Mouse (Mus musculus) heart, adult 2 months (tissue): ENCODE measurements around the gene Pax7. TPM values are rescaled to one million over a fixed set of nuclear protein-coding genes. Genes with fewer than 3 reads are reported as not detected.

Experiments used
- DNase-seq, 2 experiments: peaks; one replicate each; pipeline ENCODE4 v3.0.0; 2021
- H3K27ac ChIP-seq: fragments of 200-600 bp; 2 replicates; pipeline ENCODE4 v1.8.1; 2022
- H3K27me3 ChIP-seq: fragments of 200-500 bp; 2 replicates; pipeline ENCODE4 v1.6.1; 2012; ENCODE audit warnings: mild to moderate bottlenecking, low read length, inconsistent platforms, mixed read lengths; ENCODE audit not compliant: control insufficient read depth, insufficient read depth
- H3K36me3 ChIP-seq: fragments of 200-500 bp; 2 replicates; pipeline ENCODE4 v1.6.1; 2012; ENCODE audit warnings: low read length, inconsistent platforms; ENCODE audit not compliant: control insufficient read depth, insufficient read depth
- H3K4me1 ChIP-seq: fragments of 200-500 bp; 2 replicates; pipeline ENCODE4 v1.6.1; 2011; ENCODE audit warnings: low read length; ENCODE audit not compliant: control insufficient read depth, insufficient read depth
- H3K4me3 ChIP-seq: fragments of 200-600 bp; 2 replicates; pipeline ENCODE4 v1.8.1; 2022
- H3K79me2 ChIP-seq: fragments of 200-500 bp; replicated peaks from 2 replicates; pipeline ENCODE4 v1.6.1; 2012; ENCODE audit warnings: mild to moderate bottlenecking, inconsistent platforms, low read length, moderate library complexity, mixed read lengths; ENCODE audit not compliant: control insufficient read depth, insufficient read depth
- H3K9ac ChIP-seq: fragments of 200-500 bp; 2 replicates; pipeline ENCODE4 v1.6.1; 2012; ENCODE audit warnings: low read depth, mild to moderate bottlenecking, control low read depth, inconsistent platforms, low read length, mixed read lengths
- CTCF ChIP-seq: fragments of 200-600 bp; IDR thresholded peaks from 2 replicates; pipeline ENCODE4 v1.8.1; 2022; ENCODE audit warnings: antibody characterized with exemption, mild to moderate bottlenecking, moderate library complexity
- EP300 ChIP-seq: fragments of 200-500 bp; IDR thresholded peaks from 2 replicates; pipeline ENCODE4 v1.6.1; 2011; ENCODE audit warnings: low read depth, low read length, control low read depth; ENCODE audit not compliant: insufficient read depth
- POLR2A ChIP-seq: fragments of 200-500 bp; IDR thresholded peaks from 2 replicates; pipeline ENCODE4 v1.6.1; 2011; ENCODE audit warnings: mild to moderate bottlenecking, low read depth, low read length, control low read depth; ENCODE audit not compliant: insufficient read depth
- WGBS: fragments of 180-500 bp; shearing (Covaris S2); methylation state at CpG from one replicate; pipeline ENCODE4 v1.1.7; 2018; 5-methylcytosine and 5-hydroxymethylcytosine counted together
- intact Hi-C: fragments of 180-260 bp; cut with DNase I; formaldehyde crosslinking; loops from one replicate; pipeline ENCODE4 v1.15.1; 2025
- long read RNA-seq: library from polyadenylated mRNA; stranded (forward); transcript quantifications from one replicate; pipeline ENCODE4 v2.0.0, GENCODE M21; 2021
- polyA plus RNA-seq: library from polyadenylated mRNA; depleted of rRNA; stranded (reverse); fragments of >200 nt; gene quantifications from 2 replicates; pipeline ENCODE4 v1.2.3, GENCODE M21; 2012; rRNA removed
- total RNA-seq, 2 experiments: library from RNA; stranded (reverse); gene quantifications; 2 replicates each; pipeline ENCODE4 v1.2.3; 2021

The Pax7 gene
- total RNA-seq: not detected
- not detected in 2 replicates for polyA plus RNA-seq
- long read RNA-seq: 0 reads

- peaks cover 20% of the 10 kb centered on the region for H3K27me3 ChIP-seq
- no peak within 1 kb of the TSS for H3K4me3 ChIP-seq
- H3K79me2 ChIP-seq: no peaks in the 10 kb centered on the region
- H3K9ac ChIP-seq: no peak within 1 kb of the TSS
- WGBS: 2% methylated on average over 36 of the region's 41 CpGs
- no peak for DNase-seq
- no peaks in the 10 kb centered on the region for H3K36me3 ChIP-seq
- intact Hi-C loops: no loop called here
- H3K4me1 ChIP-seq: no peaks in the 10 kb centered on the region
- TF ChIP-seq CTCF (no peak), EP300 (no peak), POLR2A (no peak)
- H3K27ac ChIP-seq: no peak within 1 kb of the TSS
These were observed at the start of gene Pax7 for GRCm38 (mm10) chr4:139833036-139833634. Pax7 (minus strand) TSS chr4:139833528.

- no peaks in the 10 kb centered on the region for H3K36me3 ChIP-seq
- H3K4me3 ChIP-seq: no peak overlapping the region
- no peak for DNase-seq
- intact Hi-C loops: no loop called here
- no peaks in the 10 kb centered on the region for H3K79me2 ChIP-seq
- no peak overlapping the region for H3K9ac ChIP-seq
- no peak overlapping the region for H3K27ac ChIP-seq
- TF ChIP-seq CTCF: no peak
- no peak for TF ChIP-seq POLR2A
- TF ChIP-seq EP300: no peak
- no peaks in the 10 kb centered on the region for H3K27me3 ChIP-seq
- H3K4me1 ChIP-seq: no peaks in the 10 kb centered on the region
These were observed 48.5 kb upstream of the Pax7 start for GRCm38 (mm10) chr4:139881796-139882195.

- intact Hi-C loops: loop anchor here (5.0 to 10.0 kb wide), 4 partner anchors 223 to 665 kb away; partner anchors contain the start of gene Igsf21
- H3K36me3 ChIP-seq: no peaks in the 10 kb centered on the region
- TF ChIP-seq EP300 (no peak), POLR2A (no peak), CTCF (no peak)
- DNase-seq: no peak
- no peak overlapping the region for H3K27ac ChIP-seq
- H3K79me2 ChIP-seq: no peaks in the 10 kb centered on the region
- no peak overlapping the region for H3K4me3 ChIP-seq
- no peaks in the 10 kb centered on the region for H3K27me3 ChIP-seq
- H3K4me1 ChIP-seq: no peaks in the 10 kb centered on the region
- no peak overlapping the region for H3K9ac ChIP-seq
- whole genome bisulfite sequencing: 64% methylated on average over 7 of the region's 7 CpGs
These were observed 46.0 kb upstream of the Pax7 start for GRCm38 (mm10) chr4:139879324-139879723.

GRCm38 (mm10) chr4:139878443-139878842, 45.1 kb upstream of the Pax7 start:
- H3K36me3 ChIP-seq: no peaks in the 10 kb centered on the region
- no peak for DNase-seq
- H3K9ac ChIP-seq: no peak overlapping the region
- 65% methylated on average over 4 of the region's 4 CpGs for WGBS
- no peaks in the 10 kb centered on the region for H3K79me2 ChIP-seq
- H3K4me1 ChIP-seq: no peaks in the 10 kb centered on the region
- no peak overlapping the region for H3K27ac ChIP-seq
- no peak for TF ChIP-seq POLR2A
- TF ChIP-seq CTCF: peak; percentile 21; the same call in 1 of the 2 replicates
- no peak for TF ChIP-seq EP300
- no peak overlapping the region for H3K4me3 ChIP-seq
- intact Hi-C loops: loop anchor here (5.0 to 10.0 kb wide), 4 partner anchors 224 to 666 kb away; partner anchors contain the start of gene Igsf21
- H3K27me3 ChIP-seq: no peaks in the 10 kb centered on the region

- Histone ChIP-seq H3K79me2 (no peaks in the 10 kb centered on the region), H3K36me3 (no peaks in the 10 kb centered on the region), H3K9ac (no peak overlapping the region), H3K27me3 (no peaks in the 10 kb centered on the region), H3K4me3 (no peak overlapping the region), H3K27ac (no peak overlapping the region), H3K4me1 (no peaks in the 10 kb centered on the region)
- WGBS: 5% methylated on average over 4 of the region's 4 CpGs
- TF ChIP-seq POLR2A: no peak
- TF ChIP-seq CTCF: peak; percentile 76
- peak; percentile 32 to 50 for DNase-seq
- intact Hi-C loops: loop anchor here (5.0 to 10.0 kb wide), 4 partner anchors 225 to 668 kb away; partner anchors contain the start of gene Igsf21
These were observed 43.9 kb upstream of the Pax7 start for GRCm38 (mm10) chr4:139877269-139877668.

- Histone ChIP-seq H3K9ac (no peak overlapping the region), H3K4me1 (no peaks in the 10 kb centered on the region), H3K27me3 (no peaks in the 10 kb centered on the region; the same call in 1 of the 2 replicates), H3K36me3 (no peaks in the 10 kb centered on the region), H3K4me3 (no peak overlapping the region), H3K27ac (no peak overlapping the region), H3K79me2 (no peaks in the 10 kb centered on the region)
- intact Hi-C loops: loop anchor here (10.0 kb wide), 3 partner anchors 282 to 672 kb away; partner anchors contain the start of gene Igsf21
- 7% methylated on average over 3 of the region's 3 CpGs for WGBS
- no peak for TF ChIP-seq POLR2A
- TF ChIP-seq CTCF: peak; percentile 83
- TF ChIP-seq EP300: 0 out of 2 replicates have a peak, but pooled peaks have one; percentile 16
- DNase-seq: peak in 1 of 2 experiments; percentile 40
These were observed 39.3 kb upstream of the Pax7 start for GRCm38 (mm10) chr4:139872595-139872994.
